In the genomic region with DNA sequence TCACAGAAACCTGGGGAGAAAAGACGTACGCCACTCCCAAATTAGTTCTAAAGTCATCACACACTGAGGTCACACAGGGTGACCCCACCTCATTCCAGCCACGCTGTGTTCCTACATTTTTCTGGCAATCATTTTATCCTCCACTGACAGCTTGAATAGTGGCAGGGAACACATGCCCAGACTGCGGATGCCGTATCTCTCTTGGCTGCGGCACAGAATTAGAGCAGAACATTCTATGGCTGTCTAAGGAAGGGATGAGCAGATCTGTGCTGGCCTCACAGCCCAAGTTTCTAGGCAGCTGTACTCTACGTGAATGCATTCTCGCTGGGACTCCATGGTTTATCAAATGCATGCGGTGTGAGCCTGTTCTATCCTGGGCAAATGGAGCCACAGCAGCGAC, we compare ENCODE assay signal across 10 mouse cellular contexts. TPM values are rescaled to one million over a fixed set of nuclear protein-coding genes. Genes with fewer than 3 reads are reported as not detected.
DNase-seq lines count a peak whose midpoint lies in the region; ATAC-seq and TF ChIP-seq lines count a peak whose summit lies in the region.
"Had no signal": no experiment of that assay in that cellular context is flagged by ENCODE, and none has a peak within 500 bp of the region (broad histone marks: within the 10 kb centered on the region; RNA-seq: fewer than 3 reads in every experiment).

No protein-coding gene starts in this region.

- TF ChIP-seq CTCF in intestine, postnatal 0 days (IDR thresholded peaks at IDR 0.05; ENCODE audit: low read depth), result no peak

- H3K4me3 ChIP-seq in intestine, embryonic 16.5 days (ENCODE audit: low read length), result no peak overlapping the region
- no peak overlapping the region for H3K4me3 ChIP-seq in intestine, postnatal 0 days (ENCODE audit: low read depth, low read length)
- no peak overlapping the region for H3K4me3 ChIP-seq in lung, embryonic 16.5 days (ENCODE audit: low read length)
- H3K4me3 ChIP-seq: erythroblast, embryonic 14.5 days had no signal

- no peaks in the 10 kb centered on the region for H3K36me3 ChIP-seq in intestine, embryonic 16.5 days (ENCODE audit: control insufficient read depth, insufficient read depth, low read length)
- H3K36me3 ChIP-seq in intestine, postnatal 0 days (ENCODE audit: control insufficient read depth, insufficient read depth), result no peaks in the 10 kb centered on the region
- H3K36me3 ChIP-seq in lung, embryonic 16.5 days (ENCODE audit: control insufficient read depth, insufficient read depth, low read length), result no peaks in the 10 kb centered on the region

- no peaks in the 10 kb centered on the region for H3K27me3 ChIP-seq in intestine, embryonic 16.5 days (replicated peaks; ENCODE audit: control insufficient read depth, insufficient read depth, low read length)
- no peaks in the 10 kb centered on the region for H3K27me3 ChIP-seq in intestine, postnatal 0 days (replicated peaks; ENCODE audit: control insufficient read depth, insufficient read depth, low read length)
- H3K27me3 ChIP-seq in lung, embryonic 16.5 days (ENCODE audit: control insufficient read depth, insufficient read depth, low read depth, low read length), result no peaks in the 10 kb centered on the region

- peaks cover 13% of the 10 kb centered on the region for H3K4me1 ChIP-seq in intestine, embryonic 16.5 days (ENCODE audit: control insufficient read depth, insufficient read depth, low read length)
- no peaks in the 10 kb centered on the region for H3K4me1 ChIP-seq in intestine, postnatal 0 days (replicated peaks; ENCODE audit: control insufficient read depth, insufficient read depth, low read length)
- H3K4me1 ChIP-seq in lung, embryonic 16.5 days (replicated peaks; ENCODE audit: control insufficient read depth, insufficient read depth, low read length), result peaks cover 36% of the 10 kb centered on the region

- no peaks in the 10 kb centered on the region for H3K9me3 ChIP-seq in intestine, embryonic 16.5 days (ENCODE audit: control insufficient read depth, low read length)
- H3K9me3 ChIP-seq in intestine, postnatal 0 days (ENCODE audit: control insufficient read depth), result no peaks in the 10 kb centered on the region
- no peaks in the 10 kb centered on the region for H3K9me3 ChIP-seq in lung, embryonic 16.5 days (ENCODE audit: control insufficient read depth, low read length)

- H3K4me2 ChIP-seq in intestine, embryonic 16.5 days (ENCODE audit: low read depth, low read length), result no peak overlapping the region
- no peak overlapping the region for H3K4me2 ChIP-seq in intestine, postnatal 0 days (replicated peaks; ENCODE audit: low read depth)
- no peak overlapping the region for H3K4me2 ChIP-seq in lung, embryonic 16.5 days (ENCODE audit: low read depth, low read length)

- H3K27ac ChIP-seq in intestine, embryonic 16.5 days (ENCODE audit: low read length), result 0 out of 2 replicates have a peak overlapping the region, but pooled peaks have one; percentile 15
- no peak overlapping the region for H3K27ac ChIP-seq in intestine, postnatal 0 days (ENCODE audit: low read depth, low read length)
- peak overlapping the region; percentile 70 for H3K27ac ChIP-seq in lung, embryonic 16.5 days (ENCODE audit: low read length)
- H3K27ac ChIP-seq: macrophage had no signal

- no peak for ATAC-seq in intestine, embryonic 16.5 days
- no peak for ATAC-seq in intestine, postnatal 0 days
- ATAC-seq in lung, embryonic 16.5 days (ENCODE audit: low read depth), result peak; percentile 65

- DNase-seq in cerebellum, adult 18-20 months, result peak; percentile 52 to 53
- peak; percentile 63 for DNase-seq in heart, adult 8-10 months (ENCODE audit: low spot score)
- no peak for DNase-seq in thymus, postnatal 14 days
- DNase-seq in ovary, postnatal 10 days (ENCODE audit: low spot score), result no peak
- DNase-seq in spleen, postnatal 10 days (ENCODE audit: low spot score in 2 of 2), result no peak

- H3K9ac ChIP-seq in intestine, embryonic 16.5 days (ENCODE audit: low read depth, low read length), result no peak overlapping the region
- H3K9ac ChIP-seq in intestine, postnatal 0 days (ENCODE audit: low read depth, low read length), result no peak overlapping the region
- no peak overlapping the region for H3K9ac ChIP-seq in lung, embryonic 16.5 days (ENCODE audit: low read length)

- 70% methylated on average over 10 of the region's 10 CpGs for WGBS in intestine, embryonic 16.5 days
- WGBS in intestine, postnatal 0 days, result 69% methylated on average over 10 of the region's 10 CpGs
- 51% methylated on average over 10 of the region's 10 CpGs for WGBS in lung, embryonic 16.5 days

RNA-seq across cellular contexts. Expression of gene Dbh, which starts 40.6 kb away (rescaled TPM):
- polyA plus RNA-seq in intestine, embryonic 16.5 days (2015; fragmentation: Nextera tagmentation; extraction: Ambion mirVana), result 1.0 and 1.4 TPM in 2 replicates
- polyA plus RNA-seq in intestine, postnatal 0 days (2015; fragmentation: Nextera tagmentation; extraction: Ambion mirVana), result 0.65 and 0.84 TPM in 2 replicates
- total RNA-seq in heart, adult 8-10 months (2022), result 1 to 10 TPM; 1.5 to 3.4 (median 1.8) TPM
- polyA plus RNA-seq in lung, embryonic 16.5 days (2015; fragmentation: Nextera tagmentation; extraction: Ambion mirVana), result 0.54 and 0.84 TPM in 2 replicates
- polyA plus RNA-seq: erythroblast, embryonic 14.5 days; macrophage had no signal

RNA-seq across cellular contexts. Expression of gene Sardh, which starts 42.5 kb away (rescaled TPM):
- polyA plus RNA-seq in intestine, embryonic 16.5 days (2015; fragmentation: Nextera tagmentation; extraction: Ambion mirVana), result 9.5 and 10.1 TPM in 2 replicates
- 3.1 and 3.2 TPM in 2 replicates for polyA plus RNA-seq in intestine, postnatal 0 days (2015; fragmentation: Nextera tagmentation; extraction: Ambion mirVana)
- total RNA-seq in heart, adult 8-10 months (2022), result 10 to 100 TPM in 2 of 4 experiments, 1 to 10 TPM in 2; 3.5 to 13.3 (median 7.6) TPM
- polyA plus RNA-seq in lung, embryonic 16.5 days (2015; fragmentation: Nextera tagmentation; extraction: Ambion mirVana), result 24.3 and 32.0 TPM in 2 replicates

Comparison
In these comparisons a context has a peak if more than half of its experiments do, and no peak if none do; other contexts are left out.
1. DNase-seq: peak in cerebellum, adult 18-20 months (2 of 2) and heart, adult 8-10 months (single experiment); none in thymus, postnatal 14 days (single experiment), ovary, postnatal 10 days (single experiment) and spleen, postnatal 10 days (0 of 2).